Mouse (Mus musculus): ENCODE measurements at regions not wholly inside any gene's neighbourhood (a gene's known extent, or its start where the extent isn't known, plus 50 kb on each side); places are given as distances from the start of the nearest gene placed in this dataset.
"Not testable (repeated sequence)": the region's sequence is repeated elsewhere in the genome, so short reads cannot be mapped to it uniquely, and the experiment has no call there.

DNA sequence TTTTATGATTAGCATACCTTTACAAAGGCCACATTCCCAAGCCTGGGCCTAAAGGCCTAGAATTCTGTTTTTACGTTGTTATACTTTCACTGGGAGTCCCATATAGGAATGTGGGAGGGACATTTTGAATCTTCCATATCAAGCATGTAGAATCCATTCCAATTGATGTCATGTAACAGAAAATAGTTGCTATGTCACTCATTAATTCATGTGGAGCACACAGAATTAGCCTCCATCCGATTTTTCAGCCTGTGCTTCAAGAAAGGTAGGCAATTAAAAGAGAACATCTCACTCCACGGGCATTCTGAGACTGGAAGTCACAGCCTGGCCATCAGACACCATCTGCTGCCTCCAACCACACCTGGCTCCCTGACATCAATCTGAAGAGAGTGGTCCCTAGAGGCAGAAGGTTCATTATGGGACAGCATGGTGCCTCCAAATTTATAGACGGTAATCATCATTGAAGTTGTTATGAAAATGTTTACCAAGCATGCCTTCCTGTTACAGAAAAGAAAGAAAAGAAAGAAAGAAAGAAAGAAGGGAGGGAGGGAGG, 436.9 kb upstream of the Sphkap start:
- no peak for ATAC-seq (ENCODE audit: insufficient number of reproducible peaks, low FRiP score, low TSS enrichment)

DNA sequence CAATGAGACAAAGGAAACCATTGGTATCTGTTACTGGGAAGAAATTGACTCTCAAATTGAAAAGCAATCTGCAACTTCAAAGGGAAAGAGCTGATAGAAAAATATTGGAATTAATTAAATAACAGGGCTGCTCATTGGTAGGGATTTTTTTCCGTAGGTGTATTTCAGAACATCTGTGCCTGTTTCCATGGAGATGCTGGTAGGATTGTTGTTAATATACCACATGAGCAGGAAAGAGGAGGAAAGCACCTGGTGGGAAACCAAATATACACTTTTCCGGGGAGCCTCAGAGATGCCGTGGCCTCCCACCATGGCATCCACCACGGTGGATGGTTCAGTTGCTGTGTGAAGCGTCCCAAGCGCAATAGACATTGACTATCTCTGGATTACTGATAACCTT, 428.0 kb upstream of the Sphkap start:
- no peak for ATAC-seq (ENCODE audit: insufficient number of reproducible peaks, low FRiP score, low TSS enrichment)

DNA sequence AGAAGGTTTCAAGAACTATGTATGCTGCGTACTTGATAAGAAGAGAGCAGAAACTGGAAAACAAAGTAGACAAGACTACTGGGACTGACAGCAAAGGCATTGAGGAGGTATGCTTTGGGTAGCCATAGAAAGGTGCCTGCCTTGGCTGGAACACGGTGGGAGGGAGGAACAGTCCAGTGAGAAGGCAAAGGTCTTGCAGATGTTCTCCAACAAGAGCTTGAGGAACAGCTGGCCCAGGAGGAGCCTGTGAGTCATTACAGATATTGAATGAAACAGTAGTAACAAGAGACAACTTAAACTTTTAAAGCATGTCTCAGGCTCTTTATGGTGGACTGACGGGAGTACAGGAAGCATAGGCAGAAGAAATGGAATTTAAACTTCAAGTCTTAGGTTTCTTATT, 424.9 kb upstream of the Sphkap start:
- ATAC-seq (ENCODE audit: insufficient number of reproducible peaks, low FRiP score, low TSS enrichment), result no peak

DNA sequence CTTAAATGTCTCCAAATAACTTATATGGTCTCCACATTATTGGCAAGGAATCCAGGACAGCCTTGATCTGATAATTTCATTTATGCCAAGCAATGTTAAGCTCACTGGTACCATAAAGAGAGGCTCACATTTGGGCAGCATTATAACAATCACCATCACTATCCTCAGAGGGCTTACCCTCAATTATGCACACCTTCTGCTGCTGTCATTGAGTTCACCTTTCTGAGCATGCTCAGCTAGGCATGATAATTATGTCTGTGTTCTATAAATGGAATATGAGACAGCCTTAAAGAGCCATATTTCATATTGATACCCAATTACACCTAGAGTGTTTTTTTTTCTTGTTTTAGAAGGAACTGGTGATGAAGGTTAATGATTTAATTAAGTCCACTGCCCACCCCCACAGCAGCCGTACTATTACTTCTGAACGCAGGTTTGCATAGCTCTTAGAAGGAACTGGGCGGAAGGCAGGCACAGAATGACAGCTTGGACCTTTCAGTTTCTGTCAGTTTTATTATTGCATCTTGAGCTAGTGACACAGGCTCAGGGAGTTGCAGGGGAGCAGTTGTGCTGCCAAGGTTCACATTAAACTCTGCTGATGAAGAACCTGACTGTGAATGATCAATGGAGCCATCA, 424.0 kb upstream of the Sphkap start:
- ATAC-seq (ENCODE audit: insufficient number of reproducible peaks, low FRiP score, low TSS enrichment), result no peak

DNA sequence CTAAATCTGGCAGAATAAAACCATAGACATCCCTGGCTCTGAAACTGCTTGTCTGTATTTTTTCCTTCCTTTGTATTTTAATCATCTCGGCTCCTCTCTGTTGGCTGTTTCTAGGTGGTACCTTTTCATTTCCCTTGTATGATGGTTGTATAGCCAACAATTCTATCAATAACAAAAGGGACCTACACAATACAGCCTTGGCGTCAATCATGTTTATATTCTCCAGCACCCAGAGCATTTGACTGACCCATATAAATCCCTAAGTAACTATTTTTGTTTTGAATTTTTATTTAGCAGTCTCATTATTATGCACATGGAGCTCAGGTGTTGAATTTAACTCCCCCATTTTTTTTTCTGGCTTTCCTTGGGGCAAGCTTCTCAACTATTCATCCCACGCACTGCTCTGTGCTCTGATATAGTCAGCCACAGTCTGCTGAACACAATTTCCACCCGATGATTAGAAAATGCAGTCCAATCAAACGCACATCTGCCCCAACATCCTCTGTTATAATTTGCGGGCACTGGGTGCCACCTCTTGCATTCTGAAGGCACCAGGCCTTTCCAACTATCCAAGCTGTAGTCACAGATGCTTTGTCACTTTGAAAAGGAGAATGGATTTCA, 422.1 kb upstream of the Sphkap start:
- no peak for ATAC-seq (ENCODE audit: insufficient number of reproducible peaks, low FRiP score, low TSS enrichment)

DNA sequence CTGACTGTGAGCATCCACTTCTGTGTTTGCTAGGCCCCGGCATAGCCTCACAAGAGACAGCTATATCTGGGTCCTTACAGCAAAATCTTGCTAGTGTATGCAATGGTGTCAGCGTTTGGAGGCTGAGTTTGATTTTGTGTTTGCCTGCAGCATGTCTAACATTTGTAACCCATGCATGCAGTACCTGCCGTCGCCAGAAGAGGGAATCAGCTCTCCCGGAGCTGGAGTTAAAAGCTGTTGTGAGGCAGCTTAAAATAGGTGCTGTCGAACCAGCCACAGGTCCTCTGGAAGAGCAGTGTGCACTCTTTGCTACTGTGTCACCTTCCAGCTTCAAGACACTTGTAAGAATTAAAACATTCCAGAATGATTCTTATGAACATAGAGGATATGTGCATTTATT, 403.2 kb upstream of the Sphkap start:
- not testable (repeated sequence) for ATAC-seq (ENCODE audit: insufficient number of reproducible peaks, low FRiP score, low TSS enrichment)

DNA sequence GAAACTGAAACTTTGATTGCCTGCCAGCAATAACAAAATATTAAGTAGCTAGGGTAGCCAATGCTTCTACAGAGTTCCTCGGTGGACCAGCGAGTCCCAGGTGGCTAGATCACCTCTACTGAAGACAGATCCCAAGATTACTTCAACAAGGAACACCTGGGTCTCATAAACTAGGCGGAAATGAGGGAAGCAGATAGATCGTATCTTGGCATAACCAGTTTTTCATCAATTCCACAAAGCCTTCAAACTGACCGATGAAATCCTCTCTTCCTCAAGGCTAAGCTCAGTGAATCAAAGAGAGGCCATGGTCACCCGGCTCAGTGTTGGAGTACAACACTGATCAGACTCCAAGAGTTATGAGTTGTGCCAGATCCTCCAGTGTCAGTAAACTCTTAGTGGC, 400.4 kb upstream of the Sphkap start:
- no peak for ATAC-seq (ENCODE audit: insufficient number of reproducible peaks, low FRiP score, low TSS enrichment)

DNA sequence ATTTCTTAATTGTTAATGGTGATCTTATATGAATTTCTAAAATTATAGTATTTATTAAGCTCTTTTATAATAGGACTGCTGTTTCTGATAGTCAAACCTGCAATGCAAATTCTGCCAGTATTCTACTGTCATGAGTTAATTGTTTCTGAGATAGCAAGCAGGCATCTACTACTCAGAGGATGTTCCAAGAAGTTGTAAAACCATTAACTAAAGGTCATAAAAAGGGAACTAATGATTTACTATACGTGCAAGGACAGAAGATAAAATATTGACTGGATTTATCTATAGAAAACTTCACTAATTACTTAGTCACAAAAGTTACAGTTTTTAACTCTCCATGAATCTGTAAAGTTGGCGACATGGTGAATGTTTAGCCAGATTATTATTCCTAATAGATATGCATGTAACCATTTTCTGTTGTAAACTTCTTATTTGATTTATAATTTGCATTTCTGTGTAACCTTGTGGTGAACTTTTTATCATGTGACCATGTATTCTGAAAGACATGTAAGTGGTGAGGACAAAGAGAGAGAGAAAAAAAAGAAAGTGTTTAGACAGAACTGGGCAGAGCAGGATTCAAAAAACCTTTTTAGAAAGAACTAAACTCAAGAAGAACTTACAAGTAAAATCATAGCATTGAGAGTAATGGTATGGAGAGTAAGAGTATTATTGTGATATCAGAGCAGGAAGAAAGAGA, 395.5 kb upstream of the Sphkap start:
- ATAC-seq (ENCODE audit: insufficient number of reproducible peaks, low FRiP score, low TSS enrichment), result no peak

DNA sequence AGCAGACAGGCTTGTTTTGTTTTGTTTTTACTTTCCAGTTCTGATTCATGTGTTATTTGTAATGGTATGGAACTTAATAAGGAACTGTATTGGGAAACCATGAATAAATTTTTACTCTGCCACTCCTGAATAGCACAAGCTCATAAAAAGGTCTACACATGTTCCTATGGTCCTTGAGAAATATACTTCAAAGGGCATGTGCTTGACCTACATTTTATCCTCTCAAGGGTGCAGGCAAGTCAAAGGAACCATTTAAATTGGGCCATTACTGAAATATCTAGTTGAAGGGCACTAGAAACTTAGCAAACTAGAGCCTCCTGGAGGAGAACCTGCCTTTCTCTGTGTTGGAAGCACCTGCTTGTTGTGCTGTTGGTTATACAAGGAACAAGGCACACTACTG, 393.8 kb upstream of the Sphkap start:
- ATAC-seq (ENCODE audit: insufficient number of reproducible peaks, low FRiP score, low TSS enrichment), result no peak

DNA sequence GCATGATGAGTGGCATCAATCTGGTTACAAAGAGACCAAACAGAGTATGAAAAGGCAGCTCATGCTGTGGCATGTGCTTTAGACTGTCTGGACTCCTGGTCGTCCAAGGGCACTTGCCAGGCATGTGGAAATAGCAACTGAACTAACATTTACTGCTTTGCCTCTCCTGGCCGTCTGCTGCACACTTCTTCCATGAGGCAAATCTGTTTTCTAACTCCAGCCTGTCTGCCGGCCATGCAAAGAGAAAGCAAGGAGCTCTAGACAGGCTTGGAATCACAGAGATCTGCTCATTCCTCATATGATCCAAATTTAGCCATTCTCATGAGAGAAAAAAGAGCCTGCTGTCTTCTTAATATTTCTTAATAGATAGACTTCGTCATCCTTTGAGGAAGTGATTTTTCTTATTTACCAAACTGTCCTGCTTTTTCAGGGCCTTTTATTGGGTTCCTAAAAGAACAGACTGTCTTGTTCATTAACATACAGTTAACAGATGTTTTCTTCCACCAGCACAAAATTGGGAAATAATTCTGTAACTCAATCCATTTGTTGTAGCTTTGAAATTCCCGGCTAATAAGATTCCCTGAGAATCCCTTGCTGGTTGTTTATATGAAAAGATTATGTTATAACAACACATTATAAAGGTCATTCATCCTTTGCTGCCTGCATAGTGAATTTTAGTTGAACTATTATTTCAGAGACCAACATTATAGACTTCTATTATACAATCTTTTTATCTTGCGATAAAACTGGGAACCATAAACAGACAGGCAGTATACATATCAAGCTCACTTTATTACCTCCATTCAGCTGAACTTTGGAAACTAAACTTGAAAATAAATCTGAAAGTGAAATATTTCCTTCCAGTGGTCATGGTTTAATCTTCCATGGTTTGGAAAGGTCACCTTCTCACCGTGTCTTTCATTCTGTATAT, 389.2 kb upstream of the Sphkap start:
- no peak for ATAC-seq (ENCODE audit: insufficient number of reproducible peaks, low FRiP score, low TSS enrichment)

DNA sequence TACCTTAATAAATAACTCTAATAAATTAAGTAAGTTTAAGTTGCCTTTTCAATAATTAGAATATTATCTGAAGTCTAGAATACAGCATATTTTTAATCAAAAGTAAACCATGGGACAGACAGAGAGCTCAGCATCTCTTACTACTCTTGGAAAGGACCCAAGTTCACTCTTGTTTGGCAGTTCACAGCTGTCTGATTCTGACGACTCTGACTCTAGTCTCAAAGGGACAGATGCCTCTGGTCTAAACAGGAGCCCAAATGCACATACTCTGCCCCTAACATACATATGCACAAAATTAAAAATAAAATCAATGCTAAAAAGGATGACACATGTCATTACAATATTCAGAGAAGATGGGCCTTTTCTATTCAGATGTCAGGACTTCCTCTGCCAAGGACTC, 369.2 kb upstream of the Sphkap start:
- ATAC-seq (ENCODE audit: insufficient number of reproducible peaks, low FRiP score, low TSS enrichment), result no peak

DNA sequence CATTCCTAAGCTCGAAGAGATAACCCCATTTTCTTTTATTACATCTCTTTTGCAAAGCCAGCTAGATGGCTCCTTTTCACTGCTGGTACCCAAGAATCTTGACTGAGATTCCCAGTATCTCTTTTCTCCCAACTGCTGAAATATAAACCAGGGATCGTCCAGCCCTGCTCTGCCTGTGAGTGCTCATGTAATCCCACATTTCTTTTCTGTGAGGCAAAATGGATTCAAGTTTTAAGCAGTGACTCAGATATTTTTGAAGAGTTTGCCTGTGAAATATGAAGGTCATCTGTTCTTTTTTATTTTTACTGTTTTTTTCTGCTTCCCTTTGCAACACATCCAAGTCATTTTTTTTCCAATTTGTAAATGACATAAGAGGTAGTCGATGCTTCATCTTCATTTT, 363.2 kb upstream of the Sphkap start:
- ATAC-seq (ENCODE audit: insufficient number of reproducible peaks, low FRiP score, low TSS enrichment), result no peak

DNA sequence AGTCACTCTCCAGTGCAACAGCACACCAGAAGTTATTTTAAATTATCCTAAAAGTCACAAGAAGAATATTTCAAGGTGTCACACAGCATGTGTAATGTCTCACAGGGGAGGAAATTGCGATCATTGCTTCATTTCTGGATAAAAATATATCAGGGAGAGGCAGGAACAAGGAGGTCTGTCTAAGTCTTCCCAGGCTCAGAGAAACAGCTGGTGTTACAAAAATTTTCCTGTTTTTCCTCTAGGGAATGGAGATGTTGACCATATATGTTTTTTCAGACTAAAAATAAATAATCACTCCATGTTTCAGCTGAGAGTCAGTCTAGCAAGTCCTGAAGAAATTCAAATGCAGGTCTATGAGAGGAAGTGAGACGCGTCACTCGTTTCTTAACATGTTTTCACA, 353.5 kb upstream of the Sphkap start:
- ATAC-seq (ENCODE audit: insufficient number of reproducible peaks, low FRiP score, low TSS enrichment), result no peak

DNA sequence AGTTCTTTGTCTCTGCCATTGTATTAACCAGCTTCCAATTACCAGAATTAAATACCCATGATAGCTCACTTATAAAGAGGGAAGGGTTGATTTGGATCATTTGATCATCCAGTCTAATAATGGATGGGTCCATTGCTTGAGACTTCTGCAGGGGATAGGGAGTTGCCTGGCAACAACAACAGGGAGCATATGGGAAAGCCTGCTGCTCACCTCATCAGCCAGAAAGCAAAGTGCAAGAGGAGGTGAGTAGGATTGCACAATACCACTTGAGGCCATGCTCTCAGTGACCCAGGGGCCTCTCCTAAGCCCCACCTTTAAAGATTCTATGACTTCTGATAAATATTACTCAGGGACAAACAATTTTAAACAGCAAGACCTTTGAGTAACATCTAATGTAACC, 348.9 kb upstream of the Sphkap start:
- ATAC-seq (ENCODE audit: insufficient number of reproducible peaks, low FRiP score, low TSS enrichment), result no peak

DNA sequence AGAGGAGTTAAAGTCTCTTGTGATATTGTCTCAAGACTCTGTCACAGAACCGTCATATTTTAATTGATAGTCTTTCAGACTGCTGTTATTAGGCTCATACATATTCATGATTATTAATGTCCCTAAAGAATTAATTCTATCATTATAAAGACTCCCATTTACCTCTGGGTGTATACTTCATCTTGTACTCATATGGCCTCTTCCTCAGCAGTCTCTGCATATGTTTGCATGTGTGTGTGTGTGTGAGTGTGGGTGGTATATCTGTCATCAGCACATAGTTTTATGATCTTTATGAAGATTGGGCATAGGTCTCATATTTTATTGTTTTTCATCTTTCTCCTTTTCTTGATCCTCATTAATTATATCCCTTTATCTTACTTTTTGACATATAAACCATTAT, 347.3 kb upstream of the Sphkap start:
- no peak for ATAC-seq (ENCODE audit: insufficient number of reproducible peaks, low FRiP score, low TSS enrichment)

DNA sequence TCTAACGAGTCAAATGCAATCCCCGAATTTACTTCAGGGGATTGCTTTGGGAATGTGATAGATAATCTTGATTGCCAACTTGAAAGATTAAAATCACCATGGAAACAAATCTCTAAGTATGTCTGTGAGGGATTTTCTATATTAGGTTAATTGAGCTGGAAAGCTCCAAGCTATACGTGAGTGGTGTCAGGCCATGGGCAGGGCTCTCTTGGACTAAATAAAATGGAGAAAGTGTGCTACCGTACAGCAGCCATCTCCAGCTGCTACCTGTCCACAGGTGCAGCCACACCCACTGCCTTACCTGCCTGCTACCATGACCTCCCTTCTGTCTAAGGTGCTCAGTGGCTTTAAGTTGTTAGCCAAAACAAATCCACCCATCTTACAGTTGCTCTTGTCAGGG, 345.0 kb upstream of the Sphkap start:
- ATAC-seq (ENCODE audit: insufficient number of reproducible peaks, low FRiP score, low TSS enrichment), result no peak

DNA sequence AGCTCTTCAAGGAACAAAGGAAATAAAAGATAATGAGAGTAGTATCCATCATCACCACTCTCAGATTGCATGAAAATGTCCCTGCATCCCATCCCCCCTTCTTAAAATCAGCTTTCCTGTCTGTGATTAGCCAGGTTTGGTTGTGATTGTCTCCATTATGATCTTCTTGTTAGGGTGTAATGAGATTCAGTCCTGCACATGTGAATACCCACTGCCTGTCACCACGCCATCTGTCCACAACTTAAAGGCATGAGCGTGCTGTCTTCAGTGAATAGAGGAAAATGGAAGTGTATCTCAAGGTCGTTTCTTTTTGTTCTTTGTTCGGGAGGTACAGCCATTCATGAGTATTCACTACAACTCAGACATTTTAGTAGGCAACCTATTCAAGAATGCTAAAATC, 341.0 kb upstream of the Sphkap start:
- no peak for ATAC-seq (ENCODE audit: insufficient number of reproducible peaks, low FRiP score, low TSS enrichment)

DNA sequence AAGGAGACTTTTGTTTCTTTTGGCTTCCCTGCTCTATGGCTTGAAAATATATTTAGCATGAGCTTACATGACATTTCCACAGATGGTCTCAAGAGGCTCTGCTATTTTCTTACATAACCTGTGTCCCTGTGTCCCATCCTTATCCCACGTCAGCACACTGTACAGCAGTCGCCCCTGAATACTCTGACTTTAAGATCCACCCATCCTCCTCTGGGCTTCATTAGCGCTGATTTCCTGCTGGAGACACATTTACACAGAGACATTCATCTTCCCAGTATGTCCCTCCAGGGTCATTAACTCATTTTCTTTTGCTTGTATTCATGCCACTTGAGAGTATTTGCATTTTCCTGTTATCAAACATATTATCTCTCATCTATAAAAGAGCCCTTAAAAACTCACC, 340.1 kb upstream of the Sphkap start:
- ATAC-seq (ENCODE audit: insufficient number of reproducible peaks, low FRiP score, low TSS enrichment), result no peak

DNA sequence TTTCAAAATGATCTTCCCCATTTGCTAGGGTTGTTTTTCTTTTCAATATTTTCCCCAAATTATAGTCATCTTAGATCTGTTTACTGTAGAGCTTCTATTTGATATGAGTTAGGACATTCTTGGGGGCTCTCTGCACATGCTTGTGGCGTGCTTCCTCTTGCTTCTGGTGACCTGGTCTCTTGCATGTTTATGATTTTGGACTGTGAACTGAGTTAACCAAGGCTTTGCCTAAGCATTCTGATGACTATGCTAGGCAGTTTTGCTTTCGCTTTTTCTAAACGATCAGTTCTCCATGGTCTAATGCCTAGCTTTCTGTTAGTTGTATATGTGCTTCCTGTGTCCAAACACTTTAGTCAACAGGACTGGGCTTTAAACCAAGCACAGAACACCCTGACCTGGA, 339.4 kb upstream of the Sphkap start:
- no peak for ATAC-seq (ENCODE audit: insufficient number of reproducible peaks, low FRiP score, low TSS enrichment)

DNA sequence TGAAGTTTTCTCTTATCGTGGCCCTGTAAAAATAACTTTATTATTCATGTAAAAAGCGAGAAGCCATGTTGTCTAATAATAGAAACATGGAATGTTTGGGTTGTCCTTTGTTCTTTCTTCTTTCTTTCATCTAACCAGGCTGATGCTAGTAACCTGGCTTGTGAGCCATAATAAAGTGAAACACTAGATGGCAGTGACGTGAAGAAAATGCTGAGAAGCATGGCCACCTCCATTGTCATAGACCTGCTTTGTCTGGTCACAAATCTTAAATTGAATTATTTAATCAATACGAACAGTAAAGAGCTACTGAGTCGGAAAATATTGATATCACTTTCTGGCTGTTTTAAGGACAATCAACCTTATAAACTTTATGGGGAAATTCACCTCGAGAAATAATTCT, 338.0 kb upstream of the Sphkap start:
- peak; percentile 58 for ATAC-seq (ENCODE audit: insufficient number of reproducible peaks, low FRiP score, low TSS enrichment)

Measured in cerebellum, adult (tissue).